ENCODE assay signal across 10 mouse cellular contexts in the genomic region with DNA sequence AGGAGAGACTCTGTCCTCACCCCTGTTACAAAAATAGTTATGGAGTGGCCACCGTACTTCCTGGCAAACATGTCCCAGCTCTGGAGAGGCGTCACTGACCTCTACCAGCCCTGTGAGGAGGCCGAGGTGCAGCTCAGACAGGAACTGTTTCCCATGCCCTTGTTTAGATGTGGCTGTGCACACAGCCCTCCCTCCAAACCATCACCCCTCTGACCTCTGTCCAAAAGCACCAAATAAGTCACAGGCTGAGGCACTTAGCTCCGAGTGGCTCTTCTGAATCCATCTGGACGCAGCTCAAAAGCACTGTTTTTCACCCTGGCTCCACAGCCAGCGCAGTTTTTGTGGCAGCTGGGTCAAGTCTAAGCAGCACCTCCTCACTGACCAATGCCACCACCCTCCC.
DNase-seq lines count a peak whose midpoint lies in the region; ATAC-seq lines count a peak whose summit lies in the region.
"Had no signal": no experiment of that assay in that cellular context is flagged by ENCODE, and none has a peak within 500 bp of the region (broad histone marks: within the 10 kb centered on the region; RNA-seq: fewer than 3 reads in every experiment).

No protein-coding gene starts in this region.

- no peak overlapping the region for H3K4me3 ChIP-seq in liver, embryonic 15.5 days (replicated peaks)
- no peak overlapping the region for H3K4me3 ChIP-seq in intestine, embryonic 16.5 days (ENCODE audit: low read length)

- intact Hi-C loops in gastrocnemius, postnatal 14 days (cut with DNase I; ENCODE audit: low total_unique reads): no loop called here

- H3K4me1 ChIP-seq in liver, embryonic 15.5 days (replicated peaks): no peaks in the 10 kb centered on the region
- H3K4me1 ChIP-seq in intestine, embryonic 16.5 days (ENCODE audit: control insufficient read depth, insufficient read depth, low read length): no peaks in the 10 kb centered on the region; the same call in 1 of the 2 replicates

- H3K27me3 ChIP-seq in liver, embryonic 15.5 days: no peaks in the 10 kb centered on the region
- no peaks in the 10 kb centered on the region for H3K27me3 ChIP-seq in intestine, embryonic 16.5 days (replicated peaks; ENCODE audit: control insufficient read depth, insufficient read depth, low read length)

- peak; percentile 48 for DNase-seq in adrenal gland, postnatal 14 days
- DNase-seq in gastrocnemius, postnatal 14 days: peak; percentile 38
- peak; percentile 5 for DNase-seq in hindlimb bud, embryonic 11.5 days (ENCODE audit: extremely low spot score, low read depth, low spot score)
- no peak for DNase-seq in B cell, adult 2 months
- no peak for DNase-seq in layer of hippocampus, postnatal 25 days (ENCODE audit: extremely low spot score in 1 of 2, low spot score in 1 of 2)
- no peak for DNase-seq in MN1 (ENCODE audit: low spot score)
- DNase-seq: layer of hippocampus, postnatal 36 days had no signal

- no peaks in the 10 kb centered on the region for H3K36me3 ChIP-seq in liver, embryonic 15.5 days (replicated peaks)
- H3K36me3 ChIP-seq in intestine, embryonic 16.5 days (ENCODE audit: control insufficient read depth, insufficient read depth, low read length): no peaks in the 10 kb centered on the region

- WGBS in liver, embryonic 15.5 days (ENCODE audit: insufficient replicate concordance): 51% methylated on average over 6 of the region's 6 CpGs
- WGBS in intestine, embryonic 16.5 days: 40% methylated on average over 6 of the region's 6 CpGs

- no peak overlapping the region for H3K4me2 ChIP-seq in liver, embryonic 15.5 days
- H3K4me2 ChIP-seq in intestine, embryonic 16.5 days (ENCODE audit: low read depth, low read length): no peak overlapping the region

- peak; percentile 82 for ATAC-seq in liver, embryonic 15.5 days (ENCODE audit: insufficient read depth)
- no peak for ATAC-seq in intestine, embryonic 16.5 days
- ATAC-seq: midbrain, embryonic 16.5 days had no signal

- no peak overlapping the region for H3K9ac ChIP-seq in liver, embryonic 15.5 days
- H3K9ac ChIP-seq in intestine, embryonic 16.5 days (ENCODE audit: low read depth, low read length): no peak overlapping the region

- H3K27ac ChIP-seq in liver, embryonic 15.5 days (replicated peaks): no peak overlapping the region; the same call in 1 of the 2 replicates
- H3K27ac ChIP-seq in intestine, embryonic 16.5 days (ENCODE audit: low read length): no peak overlapping the region

- H3K9me3 ChIP-seq in liver, embryonic 15.5 days (replicated peaks): no peaks in the 10 kb centered on the region
- H3K9me3 ChIP-seq in intestine, embryonic 16.5 days (ENCODE audit: control insufficient read depth, low read length): no peaks in the 10 kb centered on the region

Comparison
In these comparisons a context has a peak if more than half of its experiments do, and no peak if none do; other contexts are left out.
1. DNase-seq: peak in adrenal gland, postnatal 14 days (single experiment), gastrocnemius, postnatal 14 days (single experiment) and hindlimb bud, embryonic 11.5 days (single experiment); none in B cell, adult 2 months (0 of 2), layer of hippocampus, postnatal 25 days (0 of 2) and MN1 (single experiment).